Mouse (Mus musculus) thymus, adult 2 months (tissue): ENCODE measurements around the gene Cplx3. TPM values are rescaled to one million over a fixed set of nuclear protein-coding genes. Genes with fewer than 3 reads are reported as not detected.

Experiments
- DNase-seq: peaks from one replicate; pipeline ENCODE4 v3.0.0; 2021
- H3K27ac ChIP-seq: fragments of 200-500 bp; 2 replicates; pipeline ENCODE4 v1.5.1; 2012; ENCODE audit warnings: low read length, control low read depth; ENCODE audit not compliant: control insufficient read depth, insufficient read depth
- H3K27me3 ChIP-seq: fragments of 200-500 bp; 2 replicates; pipeline ENCODE4 v1.6.1; 2012; ENCODE audit warnings: mild to moderate bottlenecking, low read length, moderate library complexity, mixed read lengths; ENCODE audit not compliant: control insufficient read depth, insufficient read depth
- H3K36me3 ChIP-seq: fragments of 200-500 bp; 2 replicates; pipeline ENCODE4 v1.6.1; 2012; ENCODE audit warnings: mild to moderate bottlenecking, low read length, moderate library complexity; ENCODE audit not compliant: control insufficient read depth, insufficient read depth
- H3K4me1 ChIP-seq: fragments of 200-500 bp; replicated peaks from 2 replicates; pipeline ENCODE4 v1.6.1; 2012; ENCODE audit warnings: low read length; ENCODE audit not compliant: control insufficient read depth, insufficient read depth
- H3K4me3 ChIP-seq: fragments of 200-500 bp; 2 replicates; pipeline ENCODE4 v1.5.1; 2012; ENCODE audit warnings: mild to moderate bottlenecking, low read length, control low read depth, moderate library complexity; ENCODE audit not compliant: control insufficient read depth, insufficient read depth
- CTCF ChIP-seq: fragments of 200-500 bp; IDR thresholded peaks from 2 replicates; pipeline ENCODE4 v1.5.1; 2012; ENCODE audit warnings: mild to moderate bottlenecking, control low read depth, low read length, moderate library complexity, borderline replicate concordance; ENCODE audit not compliant: control insufficient read depth, poor library complexity, insufficient read depth; ENCODE audit errors: extremely low read depth
- POLR2A ChIP-seq: fragments of 200-500 bp; IDR thresholded peaks from 2 replicates; pipeline ENCODE4 v1.6.1; 2012; ENCODE audit warnings: mild to moderate bottlenecking, low read length, control low read depth, moderate library complexity; ENCODE audit not compliant: control insufficient read depth, poor library complexity, insufficient read depth; ENCODE audit errors: extremely low read depth
- WGBS: fragments of 180-500 bp; shearing (Covaris S2); methylation state at CpG from one replicate; pipeline ENCODE4 v1.1.7; 2018; 5-methylcytosine and 5-hydroxymethylcytosine counted together
- polyA plus RNA-seq: library from polyadenylated mRNA; depleted of rRNA; stranded (reverse); fragments of >200 nt; gene quantifications from 2 replicates; pipeline ENCODE4 v1.2.3, GENCODE M21; 2012

The Cplx3 gene
- polyA plus RNA-seq, 1 experiment = 0.34 TPM

DNA sequence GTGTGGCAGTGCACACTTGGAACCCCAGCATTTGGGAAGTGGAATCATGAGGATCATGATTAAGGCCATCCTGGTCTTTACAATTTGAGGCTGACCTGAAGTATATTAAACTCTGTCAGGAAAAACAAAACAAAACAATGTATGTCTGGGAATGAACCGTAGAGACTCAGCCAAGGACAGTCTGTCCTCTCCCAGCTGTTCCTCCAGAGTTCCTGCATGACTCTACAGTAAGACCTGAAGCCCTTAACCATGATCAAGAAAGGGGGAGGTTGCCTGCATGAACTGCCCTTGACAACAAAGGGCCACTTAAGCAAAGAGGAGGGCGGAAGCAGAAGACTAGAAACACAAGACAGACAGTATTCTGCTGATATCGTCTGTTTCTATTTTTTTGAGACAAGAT lies 30.5 kb downstream of the Cplx3 start:
- TF ChIP-seq POLR2A = no peak
- no peak for TF ChIP-seq CTCF
- WGBS = 95% methylated on average over 3 of the region's 3 CpGs
- H3K4me3 ChIP-seq = no peak overlapping the region
- H3K4me1 ChIP-seq = peaks cover 9% of the 10 kb centered on the region
- H3K36me3 ChIP-seq = peaks cover 22% of the 10 kb centered on the region
- no peaks in the 10 kb centered on the region for H3K27me3 ChIP-seq
- H3K27ac ChIP-seq = no peak overlapping the region
- DNase-seq = no peak

DNA sequence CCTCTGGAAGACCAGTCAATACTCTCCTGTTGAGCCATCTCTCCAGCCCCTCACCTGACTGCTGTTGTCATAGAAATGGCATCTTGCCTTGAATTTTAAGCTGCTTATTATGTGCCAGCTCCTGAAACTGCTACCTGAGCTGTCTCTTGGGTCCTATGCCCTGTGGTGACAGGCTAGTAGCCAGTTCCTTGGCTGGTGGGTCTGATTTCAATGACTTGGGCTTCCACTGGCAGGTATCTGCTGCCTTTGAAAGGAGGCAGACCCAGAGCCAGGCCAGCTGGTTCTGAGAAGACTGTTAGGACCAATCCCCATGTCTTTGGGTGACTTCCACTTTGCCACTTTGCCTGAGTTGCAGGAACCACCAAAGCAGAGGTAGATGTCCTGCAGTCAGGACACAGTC lies 31.7 kb downstream of the Cplx3 start:
- no peak for DNase-seq
- TF ChIP-seq POLR2A (no peak), CTCF (no peak)
- Histone ChIP-seq H3K27ac (no peak overlapping the region), H3K4me1 (peaks cover 9% of the 10 kb centered on the region), H3K4me3 (no peak overlapping the region), H3K36me3 (peaks cover 18% of the 10 kb centered on the region), H3K27me3 (no peaks in the 10 kb centered on the region)

DNA sequence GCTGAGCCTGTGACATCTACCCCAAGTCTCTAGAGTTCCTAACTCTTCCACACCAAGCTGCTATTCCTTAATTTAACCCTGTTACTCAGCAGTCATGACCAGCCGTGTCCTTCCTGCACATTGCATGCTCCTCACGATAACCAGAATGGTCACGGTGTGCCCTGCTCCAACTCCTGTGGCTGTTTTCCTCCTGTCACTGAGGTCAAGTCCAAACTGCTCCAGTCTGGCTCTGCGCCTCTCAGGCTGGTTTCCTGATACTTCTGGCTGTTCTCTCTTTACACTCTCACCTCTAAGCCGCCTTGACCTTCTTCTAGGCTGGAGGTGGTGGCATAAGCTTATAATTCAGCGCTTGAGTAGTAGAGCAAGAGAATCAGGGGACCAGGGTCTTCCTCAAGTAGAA lies 37.6 kb downstream of the Cplx3 start:
- no peak for DNase-seq
- TF ChIP-seq CTCF (no peak), POLR2A (no peak)
- Histone ChIP-seq H3K27me3 (no peaks in the 10 kb centered on the region), H3K4me1 (peaks cover 12% of the 10 kb centered on the region), H3K36me3 (peaks cover 17% of the 10 kb centered on the region), H3K4me3 (no peak overlapping the region), H3K27ac (no peak overlapping the region)
- WGBS = 96% methylated on average over 6 of the region's 6 CpGs

DNA sequence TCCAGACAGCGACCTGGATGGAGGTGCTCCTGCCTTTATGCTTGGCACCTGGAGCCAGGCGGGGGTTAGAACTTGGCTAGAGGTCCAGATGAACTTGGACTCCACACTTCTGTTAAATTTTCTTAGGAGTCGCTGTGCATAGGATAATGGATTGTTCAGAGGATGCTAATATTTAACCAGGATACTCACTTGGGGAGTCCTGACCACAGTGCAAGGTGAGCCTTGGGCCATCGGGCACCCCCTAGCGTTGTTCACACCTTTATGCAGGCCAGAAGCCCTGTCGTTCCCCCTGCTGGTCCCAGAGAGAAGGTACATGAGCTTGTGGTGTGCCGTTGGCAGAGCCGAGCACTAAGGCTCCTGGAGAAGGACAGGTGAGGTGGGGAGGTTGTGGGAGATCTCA lies 39.2 kb downstream of the Cplx3 start:
- Histone ChIP-seq H3K36me3 (peaks cover 13% of the 10 kb centered on the region), H3K27me3 (no peaks in the 10 kb centered on the region), H3K4me1 (peaks cover 23% of the 10 kb centered on the region), H3K27ac (no peak overlapping the region), H3K4me3 (no peak overlapping the region)
- no peak for TF ChIP-seq CTCF
- TF ChIP-seq POLR2A = no peak
- 89% methylated on average over 8 of the region's 8 CpGs for WGBS
- no peak for DNase-seq

DNA sequence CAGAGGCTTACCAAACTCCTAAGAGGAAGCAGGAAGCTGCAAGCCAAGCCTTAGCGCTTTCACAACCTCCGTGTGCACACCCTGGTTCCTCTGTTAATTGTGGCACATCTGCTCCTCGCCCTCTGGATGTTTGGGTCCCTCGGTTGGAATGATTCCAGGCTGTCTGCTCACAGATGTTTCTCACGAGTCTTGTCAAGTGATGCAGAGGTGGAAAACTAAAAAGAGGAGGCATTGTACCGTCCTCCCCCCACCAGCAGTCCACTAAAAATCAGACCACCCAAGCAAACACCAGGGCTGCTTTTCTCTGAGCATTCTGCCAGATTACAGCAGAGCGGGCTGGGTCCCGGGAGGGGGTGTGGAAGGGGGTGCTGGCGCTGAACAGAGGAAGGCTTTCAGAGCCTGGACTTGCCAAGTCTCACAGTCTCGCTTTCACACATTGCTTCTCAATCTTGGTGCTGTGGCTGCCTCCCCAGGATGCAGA lies 40.3 kb downstream of the Cplx3 start:
- TF ChIP-seq POLR2A = no peak
- TF ChIP-seq CTCF = no peak
- no peaks in the 10 kb centered on the region for H3K27me3 ChIP-seq
- no peak overlapping the region for H3K27ac ChIP-seq
- peaks cover 27% of the 10 kb centered on the region for H3K4me1 ChIP-seq
- 53% methylated on average over 10 of the region's 10 CpGs for WGBS
- H3K4me3 ChIP-seq = no peak overlapping the region
- peaks cover 13% of the 10 kb centered on the region for H3K36me3 ChIP-seq
- DNase-seq = no peak

DNA sequence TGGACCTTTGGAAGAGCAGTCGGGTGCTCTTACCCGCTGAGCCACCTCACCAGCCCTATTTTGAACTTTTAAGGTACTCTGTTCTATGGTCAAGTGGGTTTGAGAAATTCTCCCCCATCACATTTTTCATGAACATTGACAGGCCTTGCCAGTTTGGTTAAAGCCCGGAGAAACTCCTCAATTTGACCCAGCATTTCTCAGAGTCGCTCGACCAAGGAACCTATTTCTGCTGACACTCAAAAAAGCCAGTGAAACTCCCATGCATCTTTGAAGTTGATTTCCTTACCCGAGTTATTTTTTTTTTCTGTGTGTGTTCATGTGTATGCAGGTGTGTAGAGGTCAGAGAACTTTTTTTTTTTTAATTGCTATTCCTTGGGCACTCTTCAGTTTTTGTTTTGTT lies 41.5 kb downstream of the Cplx3 start:
- no peak for TF ChIP-seq POLR2A
- no peak for TF ChIP-seq CTCF
- Histone ChIP-seq H3K27me3 (no peaks in the 10 kb centered on the region), H3K4me3 (no peak overlapping the region), H3K4me1 (peaks cover 29% of the 10 kb centered on the region), H3K27ac (no peak overlapping the region), H3K36me3 (peaks cover 13% of the 10 kb centered on the region)
- 66% methylated on average over 6 of the region's 6 CpGs for WGBS
- no peak for DNase-seq

DNA sequence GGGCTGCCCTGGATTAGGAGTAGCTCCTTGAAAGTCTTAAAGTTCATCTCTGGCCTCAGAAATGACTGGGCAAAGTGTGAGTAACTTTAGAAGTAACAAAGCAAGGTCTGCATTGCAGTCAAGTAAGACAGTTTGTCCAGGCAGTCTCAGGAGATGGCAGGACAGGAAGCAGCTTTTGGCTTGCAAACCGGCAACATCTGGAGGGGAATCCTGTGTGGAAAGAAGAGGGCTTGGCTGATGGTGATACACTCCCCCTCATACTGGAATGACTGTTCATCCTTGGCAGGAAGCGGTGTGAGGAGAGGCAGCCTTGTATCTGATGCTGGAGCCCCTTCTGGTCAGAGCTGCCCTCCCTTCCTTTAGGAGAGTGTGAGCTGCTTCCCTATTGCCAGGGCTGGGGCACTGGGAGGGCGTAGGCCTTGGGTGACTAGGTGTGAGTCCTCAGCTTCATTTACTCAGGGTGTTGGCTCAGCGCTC lies 43.1 kb downstream of the Cplx3 start:
- WGBS = 86% methylated on average over 4 of the region's 4 CpGs
- H3K27me3 ChIP-seq = no peaks in the 10 kb centered on the region
- no peak for DNase-seq
- H3K4me3 ChIP-seq = no peak overlapping the region
- H3K27ac ChIP-seq = no peak overlapping the region
- TF ChIP-seq POLR2A (no peak), CTCF (no peak)
- H3K36me3 ChIP-seq = peaks cover 2% of the 10 kb centered on the region
- H3K4me1 ChIP-seq = peaks cover 29% of the 10 kb centered on the region
